Mouse (Mus musculus): ENCODE data around the gene Srsf3.

The Srsf3 gene

DNA sequence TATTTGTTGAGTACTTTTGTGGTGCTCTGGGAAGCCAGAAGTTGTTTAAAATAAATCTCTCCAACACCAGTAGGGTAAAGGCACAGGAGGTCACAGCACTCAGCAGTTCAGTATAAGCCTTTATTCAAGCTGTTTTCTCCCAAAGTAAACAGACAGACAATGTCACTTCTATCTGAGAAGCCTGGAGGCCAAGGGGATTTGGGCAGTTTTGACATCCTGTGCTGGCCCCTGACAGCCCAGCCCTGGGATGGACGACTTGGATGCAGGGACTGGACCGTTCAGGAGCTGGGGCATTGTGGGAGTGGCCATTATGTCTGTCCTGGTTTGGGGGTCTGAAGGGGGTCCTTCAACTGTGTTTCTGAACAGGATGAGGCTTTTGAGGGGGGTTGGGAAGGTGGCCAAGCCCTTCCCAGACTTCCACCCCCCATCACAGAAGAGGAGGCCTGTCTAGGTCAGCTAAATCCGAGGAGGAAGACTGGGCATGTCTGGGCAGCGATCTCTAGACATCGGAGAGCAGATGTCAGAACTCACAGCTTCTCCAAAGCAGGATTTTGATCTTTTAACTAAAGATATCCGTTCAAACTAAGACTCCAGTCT, 59.0 kb downstream of the Srsf3 start:
- no peak for DNase-seq (ENCODE audit: low read depth)

DNA sequence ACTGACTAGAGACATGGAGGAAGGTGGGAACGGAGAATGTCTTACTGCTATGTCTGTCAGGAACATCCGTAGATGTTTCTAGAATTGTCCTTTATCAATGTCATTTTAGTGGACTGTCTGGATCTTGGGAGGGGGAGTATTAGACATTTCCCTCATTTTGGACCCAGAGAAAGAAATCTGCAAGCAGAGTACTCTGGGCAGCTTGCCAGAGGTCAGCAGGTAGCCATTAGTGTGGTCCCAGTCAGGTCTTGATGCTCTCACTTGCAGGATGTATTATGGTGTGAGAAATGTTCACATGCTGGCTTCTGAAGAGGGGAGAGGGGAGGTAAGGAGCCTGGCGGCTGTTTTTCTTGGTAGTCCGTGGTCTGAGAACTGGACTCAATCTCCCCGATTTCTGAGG, 60.1 kb downstream of the Srsf3 start:
- DNase-seq (ENCODE audit: low read depth), result peak; percentile 26

All from induced T-regulatory cell, adult 2 months (primary cell).